Mouse (Mus musculus): ENCODE measurements around the gene Eif4e2.

Gene Eif4e2

DNA sequence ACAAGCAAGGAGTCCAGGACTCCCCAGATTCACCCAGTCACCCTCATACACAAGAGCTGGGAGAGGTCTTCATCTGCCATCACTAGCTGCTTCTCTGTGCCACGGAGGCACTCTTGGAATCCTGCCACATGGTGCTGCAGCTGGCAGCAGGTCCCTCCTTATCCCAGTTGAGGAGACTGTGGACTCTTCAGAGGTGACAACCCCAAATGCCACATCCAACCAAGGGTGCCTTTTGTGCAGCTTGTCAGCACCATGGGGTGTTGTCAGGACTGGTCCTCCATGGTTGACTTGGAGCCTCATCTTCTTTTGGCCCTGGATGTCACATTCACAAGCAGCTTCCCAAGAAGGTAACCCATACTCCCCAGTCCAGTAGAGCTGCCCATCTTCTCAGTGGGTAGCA, 11.9 kb upstream of the Eif4e2 start:
- in situ Hi-C loops (cut with MseI, MboI): no loop called here

DNA sequence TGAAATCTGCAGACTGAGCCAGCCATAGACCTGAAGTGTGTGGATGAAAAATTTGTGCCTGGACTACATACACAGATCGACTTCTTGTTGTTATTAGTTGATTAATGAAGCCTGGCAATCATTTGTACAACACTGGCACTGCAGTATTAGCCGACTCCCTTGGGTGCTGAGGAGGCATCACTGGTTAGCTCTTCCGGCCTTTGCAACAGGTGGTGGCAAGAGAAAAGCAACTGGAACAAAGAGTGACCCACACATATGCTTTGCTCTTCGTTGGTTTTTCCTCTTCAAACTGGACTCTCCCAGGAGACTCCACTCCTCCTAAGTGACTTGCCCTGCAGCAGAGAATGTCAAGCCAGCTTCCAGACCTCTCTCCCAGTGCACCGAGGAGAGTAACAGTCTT, 9.9 kb upstream of the Eif4e2 start:
- in situ Hi-C loops (cut with MseI, MboI): no loop called here

DNA sequence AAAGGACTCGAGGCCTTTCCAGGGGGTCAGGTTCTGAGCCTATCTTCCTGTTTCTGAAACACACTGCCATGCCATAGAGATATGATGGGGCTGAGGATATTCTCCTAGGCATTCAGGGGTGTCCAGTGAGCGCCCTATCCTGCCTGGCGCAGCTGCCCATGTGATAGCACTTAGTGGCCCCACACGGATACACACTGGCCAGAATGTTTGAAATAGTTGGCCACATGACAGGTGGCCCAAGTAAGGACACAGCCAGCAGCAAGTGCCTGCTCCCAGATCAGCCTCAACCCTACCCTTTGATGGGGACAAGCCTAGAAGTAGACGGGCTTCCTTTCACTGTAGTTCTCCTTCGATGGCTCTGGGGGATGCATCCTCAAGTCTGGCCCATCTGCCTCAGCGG, 9.2 kb upstream of the Eif4e2 start, which contains the start of gene Chrng:
TSS of gene Chrng (plus strand) at position 193 of the 400 bp plus-strand sequence.
- in situ Hi-C loops (cut with MseI, MboI): no loop called here

DNA sequence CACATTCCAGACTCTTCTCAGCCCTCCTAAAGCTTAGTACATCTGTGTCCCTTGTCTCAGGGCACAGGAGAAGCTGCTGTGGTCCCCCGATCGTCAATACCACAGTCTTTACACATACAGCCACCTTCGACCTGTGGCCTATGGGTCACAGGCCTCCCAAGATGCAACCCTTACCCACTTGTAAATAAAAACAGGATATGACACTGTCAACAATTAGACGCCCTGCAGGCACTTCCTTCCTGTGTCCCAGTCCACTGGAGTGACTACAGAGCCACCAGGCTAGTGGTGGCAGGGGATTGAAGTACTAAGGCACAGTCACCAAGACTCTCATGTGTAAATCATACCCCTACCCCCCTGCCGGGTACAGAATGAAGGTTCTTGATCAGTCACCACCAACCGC, 8.7 kb upstream of the Eif4e2 start:
- in situ Hi-C loops (cut with MseI, MboI): no loop called here

DNA sequence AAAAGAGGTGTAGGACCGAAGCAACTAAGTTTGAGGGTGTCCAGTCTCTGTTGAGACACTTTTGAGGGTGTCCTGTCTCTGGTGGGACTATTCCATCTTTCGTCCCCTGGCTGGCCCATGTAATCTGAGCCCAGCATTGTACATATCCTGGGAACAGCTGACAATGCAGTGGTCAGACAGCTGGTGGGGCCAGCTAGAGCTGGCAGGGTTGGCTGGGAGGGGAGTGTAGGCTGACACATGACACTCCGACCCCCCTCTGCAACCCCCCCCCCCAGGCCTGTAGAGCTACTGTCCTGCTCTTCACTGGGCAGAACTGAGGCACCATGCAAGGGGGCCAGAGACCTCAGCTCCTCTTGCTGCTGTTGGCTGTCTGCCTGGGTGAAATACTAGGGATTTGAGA, 8.2 kb upstream of the Eif4e2 start:
- in situ Hi-C loops (cut with MseI, MboI): no loop called here

DNA sequence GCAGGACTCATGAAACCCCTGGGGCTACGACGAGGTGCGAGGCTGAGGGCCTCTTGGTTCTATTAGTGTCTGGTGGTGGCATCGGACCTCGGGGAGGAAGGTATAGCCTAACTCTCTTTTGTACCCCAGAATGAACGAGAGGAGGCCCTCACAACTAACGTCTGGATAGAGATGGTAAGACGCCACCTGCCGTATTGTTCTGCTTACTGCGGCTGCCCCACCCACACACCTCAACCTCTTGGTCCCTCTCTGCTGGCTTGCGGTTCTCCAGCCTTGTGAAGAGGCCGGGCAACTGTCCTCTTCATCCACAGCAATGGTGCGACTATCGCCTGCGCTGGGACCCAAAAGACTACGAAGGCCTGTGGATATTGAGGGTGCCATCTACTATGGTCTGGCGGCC, 7.4 kb upstream of the Eif4e2 start:
- in situ Hi-C loops (cut with MseI, MboI): no loop called here

DNA sequence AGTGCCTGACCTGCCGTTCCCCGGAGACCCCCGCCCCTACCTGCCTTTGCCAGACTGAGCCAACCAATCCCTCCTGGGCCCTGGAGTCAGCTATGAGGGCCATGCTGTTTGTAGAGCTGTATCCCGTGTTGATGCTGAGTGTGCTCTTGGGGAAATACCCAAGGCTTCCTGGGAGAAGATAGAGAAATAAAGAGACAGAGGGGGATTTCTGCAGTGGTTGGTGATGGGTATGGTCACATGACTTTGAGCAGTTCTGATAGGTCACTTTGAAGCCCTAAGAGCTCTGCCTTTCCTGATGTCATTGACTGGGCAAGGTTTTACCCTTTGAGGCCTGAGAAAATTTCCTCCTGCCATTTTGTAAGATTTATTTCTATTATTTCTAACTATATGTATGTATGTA, 2.3 kb upstream of the Eif4e2 start:
- in situ Hi-C loops (cut with MseI, MboI): no loop called here

GRCm38 (mm10) chr1:87214748-87215147, 1.0 kb downstream of the Eif4e2 start:
- in situ Hi-C loops (cut with MseI, MboI): no loop called here

- in situ Hi-C loops (cut with MseI, MboI): no loop called here
Measured at GRCm38 (mm10) chr1:87217938-87218337, 4.2 kb downstream of the Eif4e2 start.

DNA sequence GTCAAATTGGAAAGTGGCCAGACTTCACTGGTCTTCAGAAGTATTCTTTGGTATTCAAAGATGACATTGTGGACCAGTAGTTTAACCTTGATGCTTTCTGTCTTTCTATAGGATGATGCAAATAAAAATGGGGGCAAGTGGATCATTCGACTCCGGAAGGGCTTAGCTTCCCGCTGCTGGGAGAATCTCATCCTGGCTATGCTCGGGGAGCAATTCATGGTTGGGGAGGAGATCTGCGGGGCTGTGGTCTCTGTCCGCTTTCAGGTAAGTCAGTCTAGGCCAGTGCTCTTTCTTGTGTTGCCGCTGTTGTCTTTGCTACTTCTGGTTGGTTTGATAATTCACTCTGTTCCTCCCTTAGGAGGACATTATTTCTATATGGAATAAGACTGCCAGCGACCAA, 12.0 kb downstream of the Eif4e2 start:
- in situ Hi-C loops (cut with MseI, MboI): no loop called here

DNA sequence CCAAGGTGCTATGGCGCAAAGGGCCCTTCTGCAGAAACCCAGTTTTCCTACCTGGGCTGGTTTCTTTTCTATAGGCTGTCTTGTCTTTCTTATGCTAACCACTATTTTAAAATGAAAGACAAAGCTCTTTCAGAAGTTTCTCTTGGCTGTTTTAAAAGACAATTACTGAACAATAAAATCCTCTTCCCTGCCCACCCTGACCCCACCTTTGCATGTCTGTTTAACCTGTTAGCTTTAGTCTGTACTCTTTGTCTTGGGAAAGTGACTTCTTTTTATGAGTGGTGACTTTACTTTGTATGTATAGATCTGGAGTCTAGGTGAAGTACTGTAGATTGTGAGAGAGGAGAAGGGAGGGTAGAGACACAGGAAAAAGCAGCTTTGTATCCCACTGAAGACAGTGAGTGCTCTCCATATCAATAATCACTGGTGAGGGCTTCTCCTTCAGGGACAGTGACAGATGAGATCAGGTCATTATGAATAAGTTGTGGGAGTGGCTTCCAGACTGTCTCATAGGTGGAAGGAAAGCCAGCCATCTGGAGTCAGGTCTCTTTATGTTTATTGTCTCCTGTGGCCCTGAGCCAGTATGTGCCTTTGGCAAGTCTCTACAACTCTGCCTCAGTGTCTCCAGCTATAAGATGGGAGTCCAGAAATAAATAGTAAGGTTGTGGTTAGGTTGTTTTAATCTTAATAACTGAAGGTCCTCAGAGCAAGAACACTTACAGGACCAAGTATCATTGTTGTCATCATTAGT, 12.9 kb downstream of the Eif4e2 start:
- in situ Hi-C loops (cut with MseI, MboI): no loop called here

GRCm38 (mm10) chr1:87227160-87227550, 13.4 kb downstream of the Eif4e2 start:
- in situ Hi-C loops (cut with MseI, MboI): no loop called here

- in situ Hi-C loops (cut with MseI, MboI): no loop called here
Measured at GRCm38 (mm10) chr1:87230606-87231005, 16.9 kb downstream of the Eif4e2 start.

DNA sequence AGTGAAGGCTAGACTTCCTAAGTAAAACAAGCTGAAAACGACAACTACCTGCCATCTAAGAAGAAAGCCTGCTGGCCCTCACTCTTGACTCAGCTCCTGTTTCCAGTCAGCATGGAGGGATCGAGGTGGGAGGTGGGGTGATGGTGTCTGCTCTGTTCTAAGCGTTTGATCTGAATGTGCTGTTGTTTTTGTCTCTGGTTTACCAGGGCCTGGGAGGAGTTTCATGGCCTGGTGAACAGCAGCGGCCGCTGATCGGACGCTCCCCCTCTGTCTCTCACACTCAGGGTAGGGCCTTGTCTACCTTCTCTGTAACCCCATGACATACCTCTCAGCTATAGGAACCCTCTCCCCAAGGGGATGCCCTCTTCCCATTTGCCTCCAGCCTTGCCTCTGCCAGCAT, 18.5 kb downstream of the Eif4e2 start:
- in situ Hi-C loops (cut with MseI, MboI): no loop called here

DNA sequence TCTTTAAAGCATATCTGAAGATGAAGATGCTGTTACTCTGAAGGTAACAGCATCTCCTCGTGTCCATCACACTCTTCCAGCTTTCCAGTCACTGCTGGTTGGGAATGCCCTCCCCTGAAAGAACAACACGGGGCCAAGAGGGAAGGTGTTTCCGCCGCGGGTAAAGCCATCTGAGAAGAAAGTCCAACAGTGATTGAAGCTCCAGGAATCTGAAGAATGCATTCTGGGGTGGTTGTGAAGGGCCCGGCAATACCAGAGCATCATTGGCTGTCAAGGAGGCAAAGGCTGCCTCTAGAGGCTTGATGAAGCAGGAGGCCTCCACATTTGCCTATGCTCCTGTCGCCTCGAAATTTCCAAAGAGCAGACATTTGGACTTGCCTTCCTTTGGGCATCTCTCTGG, 25.3 kb downstream of the Eif4e2 start:
- in situ Hi-C loops (cut with MseI, MboI): no loop called here

- in situ Hi-C loops (cut with MseI, MboI): no loop called here
Measured at GRCm38 (mm10) chr1:87243021-87243420, 29.3 kb downstream of the Eif4e2 start.

GRCm38 (mm10) chr1:87245430-87245829, 31.7 kb downstream of the Eif4e2 start:
- in situ Hi-C loops (cut with MseI, MboI): no loop called here

- in situ Hi-C loops (cut with MseI, MboI): no loop called here
Measured at GRCm38 (mm10) chr1:87245929-87246815, 32.5 kb downstream of the Eif4e2 start.

GRCm38 (mm10) chr1:87252040-87252609, 38.4 kb downstream of the Eif4e2 start:
- in situ Hi-C loops (cut with MseI, MboI): no loop called here

DNA sequence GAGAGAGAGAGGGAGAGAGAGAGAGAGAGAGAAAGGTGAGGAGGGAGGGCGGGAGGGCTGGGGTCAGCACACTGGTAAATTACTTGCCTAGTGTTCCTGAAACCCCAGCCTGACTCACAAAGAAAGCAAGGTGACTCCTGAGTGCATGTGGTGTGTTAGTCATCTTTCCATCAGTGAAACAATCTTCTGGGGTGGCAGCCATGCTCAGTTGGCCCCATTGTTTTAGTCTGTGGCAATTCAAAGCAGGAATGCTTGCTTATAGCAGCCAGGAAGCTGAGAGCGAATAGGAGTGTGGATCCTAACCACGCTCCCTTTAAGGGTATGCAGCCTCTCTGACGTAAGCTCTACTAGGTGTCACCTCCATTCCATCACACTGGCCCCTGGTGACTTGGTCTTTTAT, 41.5 kb downstream of the Eif4e2 start:
- in situ Hi-C loops (cut with MseI, MboI): no loop called here

DNA sequence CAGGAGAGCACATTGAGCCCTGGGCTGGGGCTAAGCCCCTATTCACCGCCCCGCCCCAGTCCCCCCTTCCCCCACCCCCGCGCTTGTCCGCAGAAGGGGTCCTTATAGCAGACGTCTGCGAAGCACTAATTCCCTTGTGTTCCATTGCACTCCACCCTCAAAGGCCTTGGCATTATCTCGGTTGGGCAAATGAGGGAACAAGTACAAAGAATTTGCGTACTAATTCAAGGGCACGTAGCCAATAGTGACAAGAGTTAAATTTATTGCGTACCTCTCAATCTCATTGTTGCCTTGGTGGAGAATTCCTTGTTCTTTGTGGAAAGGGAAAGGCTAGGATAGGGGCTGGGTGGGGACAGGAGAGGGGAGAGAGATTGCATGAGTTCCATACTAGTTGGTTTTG, 44.0 kb downstream of the Eif4e2 start:
- in situ Hi-C loops (cut with MseI, MboI): no loop called here

- in situ Hi-C loops (cut with MseI, MboI): no loop called here
Measured at GRCm38 (mm10) chr1:87258484-87258883, 44.8 kb downstream of the Eif4e2 start.

GRCm38 (mm10) chr1:87259316-87259715, 45.6 kb downstream of the Eif4e2 start:
- in situ Hi-C loops (cut with MseI, MboI): no loop called here

All from mouse trophoblast stem cell (cell line).